Mouse (Mus musculus) skeletal muscle tissue, adult 2 months (tissue): ENCODE data around the gene Tchp.

Experiments used
- DNase-seq: peaks from one replicate; pipeline ENCODE4 v3.0.0-alpha.2; 2012; ENCODE audit warnings: low read depth, low spot score

Gene Tchp

GRCm38 (mm10) chr5:114738707-114739241, 31.2 kb downstream of the Tchp start:
- peak; percentile 75 for DNase-seq

GRCm38 (mm10) chr5:114740595-114740994, 33.0 kb downstream of the Tchp start:
- peak; percentile 56 for DNase-seq

- no peak for DNase-seq
Observed at GRCm38 (mm10) chr5:114742572-114742971, 35.0 kb downstream of the Tchp start.

GRCm38 (mm10) chr5:114742998-114743696, 35.6 kb downstream of the Tchp start:
- no peak for DNase-seq

GRCm38 (mm10) chr5:114743697-114744090, 36.1 kb downstream of the Tchp start:
- DNase-seq: no peak

GRCm38 (mm10) chr5:114745581-114745980, 38.0 kb downstream of the Tchp start:
- DNase-seq: no peak

GRCm38 (mm10) chr5:114746886-114747285, 39.3 kb downstream of the Tchp start:
- no peak for DNase-seq

GRCm38 (mm10) chr5:114747521-114747920, 40.0 kb downstream of the Tchp start:
- no peak for DNase-seq

- DNase-seq: no peak
Observed at GRCm38 (mm10) chr5:114750325-114750724, 42.8 kb downstream of the Tchp start.

GRCm38 (mm10) chr5:114752397-114752796, 44.8 kb downstream of the Tchp start:
- DNase-seq: no peak

GRCm38 (mm10) chr5:114753384-114753783, 45.8 kb downstream of the Tchp start:
- DNase-seq: no peak

GRCm38 (mm10) chr5:114759536-114760090, 52.1 kb downstream of the Tchp start:
- no peak for DNase-seq

- DNase-seq: no peak
Observed at GRCm38 (mm10) chr5:114761980-114762379, 54.4 kb downstream of the Tchp start.

- no peak for DNase-seq
Observed at GRCm38 (mm10) chr5:114764812-114765735, 57.5 kb downstream of the Tchp start.

- DNase-seq: no peak
Observed at GRCm38 (mm10) chr5:114766686-114767085, 59.1 kb downstream of the Tchp start.

- DNase-seq: no peak
Observed at GRCm38 (mm10) chr5:114767185-114767584, 59.6 kb downstream of the Tchp start.

- DNase-seq: no peak
Observed at GRCm38 (mm10) chr5:114769786-114770185, 62.2 kb downstream of the Tchp start.

- no peak for DNase-seq
Observed at GRCm38 (mm10) chr5:114771796-114772195, 64.2 kb downstream of the Tchp start.
